Mouse (Mus musculus): ENCODE data around the gene Ip6k2.

DNA sequence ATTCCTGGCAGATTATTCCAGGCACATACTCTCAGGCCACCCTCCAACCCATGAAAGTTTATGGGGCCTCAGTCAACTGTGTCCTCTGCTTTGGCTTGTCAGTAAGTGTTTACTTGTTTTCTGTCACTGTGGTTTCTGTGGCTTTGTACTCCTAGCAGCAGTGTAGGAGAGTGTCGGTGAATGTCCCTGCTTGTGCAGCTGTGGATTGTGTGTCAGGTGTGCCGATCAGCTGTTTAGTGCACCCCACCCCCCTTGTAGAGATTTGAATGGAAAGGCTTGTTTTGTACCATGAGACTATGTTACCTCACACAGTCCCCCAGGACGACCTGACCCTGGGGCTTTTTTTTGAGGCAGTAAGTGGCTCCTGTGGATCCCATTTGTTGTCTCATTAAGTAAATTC lies 9.1 kb downstream of the Ip6k2 start:
- no peak for TF ChIP-seq CTCF (conservative IDR thresholded peaks at IDR 0.05; ENCODE audit: low read length)
- TF ChIP-seq POU5F1 (IDR thresholded peaks at IDR 0.05; ENCODE audit: borderline replicate concordance, low read length) = no peak
